Mouse (Mus musculus) bone marrow, adult 2 months (tissue): ENCODE measurements around the gene Gm10642. TPM values are rescaled to one million over a fixed set of nuclear protein-coding genes. Genes with fewer than 3 reads are reported as not detected.

Source experiments
- H3K27ac ChIP-seq: fragments of 200-500 bp; 2 replicates; pipeline ENCODE4 v1.5.1; 2012; ENCODE audit warnings: low read depth, mild to moderate bottlenecking, control low read depth, inconsistent platforms, low read length; ENCODE audit not compliant: control insufficient read depth, poor library complexity, insufficient read depth
- H3K4me1 ChIP-seq: fragments of 200-500 bp; 2 replicates; pipeline ENCODE4 v1.6.1; 2011; ENCODE audit warnings: low read length; ENCODE audit not compliant: control insufficient read depth, insufficient read depth
- H3K4me3 ChIP-seq: fragments of 200-500 bp; replicated peaks from 2 replicates; pipeline ENCODE3; 2011; ENCODE audit warnings: mild to moderate bottlenecking, low read depth, low read length, control low read depth; ENCODE audit not compliant: control insufficient read depth
- CTCF ChIP-seq: fragments of 200-500 bp; IDR thresholded peaks from 2 replicates; pipeline ENCODE4 v1.5.1; 2011; ENCODE audit warnings: low read length, control low read depth; ENCODE audit not compliant: control insufficient read depth, insufficient read depth
- POLR2A ChIP-seq: fragments of 200-500 bp; IDR thresholded peaks from 2 replicates; pipeline ENCODE4 v1.6.1; 2011; ENCODE audit warnings: low read depth, mild to moderate bottlenecking, control low read depth, low read length, borderline replicate concordance; ENCODE audit not compliant: control insufficient read depth
- WGBS: fragments of 180-500 bp; shearing (Covaris S2); methylation state at CpG from one replicate; pipeline ENCODE4 v1.1.7; 2018; 5-methylcytosine and 5-hydroxymethylcytosine counted together
- polyA plus RNA-seq: library from polyadenylated mRNA; stranded (reverse); fragments of >200 nt; gene quantifications from 2 replicates; pipeline ENCODE4 v1.2.4, GENCODE M21; 2011; ENCODE audit warnings: low replicate concordance; ENCODE audit not compliant: missing spikeins, insufficient read depth, insufficient read length

Gene Gm10642
- polyA plus RNA-seq, 1 experiment, result 2.8 TPM

DNA sequence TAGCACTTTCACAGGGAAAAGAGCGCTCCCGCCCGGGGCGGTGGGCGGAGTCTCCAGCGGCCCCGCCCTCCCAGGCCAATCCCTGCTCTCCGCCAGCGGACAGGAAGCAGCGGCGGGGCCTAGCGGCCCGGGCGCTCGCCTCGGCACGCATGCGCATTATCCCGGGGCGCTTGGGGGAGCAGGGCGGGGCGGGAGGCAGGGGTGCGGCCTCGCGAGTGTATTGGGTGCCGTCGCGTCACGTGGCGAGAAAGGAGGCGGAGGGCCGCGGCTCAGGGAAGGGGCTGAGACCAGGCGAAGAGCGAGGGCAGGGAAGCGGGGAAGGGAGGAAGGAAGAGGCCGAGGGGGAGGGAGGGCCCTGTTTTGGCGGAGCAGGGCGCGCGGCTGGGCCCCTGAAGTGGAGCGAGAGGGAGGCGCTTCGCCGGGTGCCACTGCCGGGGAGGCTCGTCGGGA is 22.7 kb downstream of the Gm10642 start, which contains the start of gene Adam10:
Adam10 (plus strand) TSS at position 316 of the 450 bp plus-strand sequence.
- TF ChIP-seq CTCF (no peak), POLR2A (peak; percentile 99)
- Histone ChIP-seq H3K4me3 (peak within 1 kb of the TSS; percentile 97), H3K4me1 (peaks cover 1% of the 10 kb centered on the region; the same call in 1 of the 2 replicates), H3K27ac (peak within 1 kb of the TSS; percentile 99)
- under 1% methylated on average over 47 of the region's 48 CpGs for WGBS

GRCm38 (mm10) chr9:70679132-70680091 is 23.4 kb downstream of the Gm10642 start:
- Histone ChIP-seq H3K27ac (peak overlapping the region; percentile 99), H3K4me1 (peaks cover 1% of the 10 kb centered on the region; the same call in 1 of the 2 replicates), H3K4me3 (peak overlapping the region; percentile 97)
- under 1% methylated on average over 100 of the region's 103 CpGs for WGBS
- TF ChIP-seq POLR2A (no peak; the same call in 1 of the 2 replicates), CTCF (no peak)

- peaks cover 1% of the 10 kb centered on the region; the same call in 1 of the 2 replicates for H3K4me1 ChIP-seq
- WGBS, result 30% methylated on average over 1 of the region's 1 CpGs
- TF ChIP-seq POLR2A (no peak), CTCF (no peak)
- no peak overlapping the region for H3K27ac ChIP-seq
- no peak overlapping the region for H3K4me3 ChIP-seq
These were observed 26.2 kb downstream of the Gm10642 start for GRCm38 (mm10) chr9:70682202-70682601.

DNA sequence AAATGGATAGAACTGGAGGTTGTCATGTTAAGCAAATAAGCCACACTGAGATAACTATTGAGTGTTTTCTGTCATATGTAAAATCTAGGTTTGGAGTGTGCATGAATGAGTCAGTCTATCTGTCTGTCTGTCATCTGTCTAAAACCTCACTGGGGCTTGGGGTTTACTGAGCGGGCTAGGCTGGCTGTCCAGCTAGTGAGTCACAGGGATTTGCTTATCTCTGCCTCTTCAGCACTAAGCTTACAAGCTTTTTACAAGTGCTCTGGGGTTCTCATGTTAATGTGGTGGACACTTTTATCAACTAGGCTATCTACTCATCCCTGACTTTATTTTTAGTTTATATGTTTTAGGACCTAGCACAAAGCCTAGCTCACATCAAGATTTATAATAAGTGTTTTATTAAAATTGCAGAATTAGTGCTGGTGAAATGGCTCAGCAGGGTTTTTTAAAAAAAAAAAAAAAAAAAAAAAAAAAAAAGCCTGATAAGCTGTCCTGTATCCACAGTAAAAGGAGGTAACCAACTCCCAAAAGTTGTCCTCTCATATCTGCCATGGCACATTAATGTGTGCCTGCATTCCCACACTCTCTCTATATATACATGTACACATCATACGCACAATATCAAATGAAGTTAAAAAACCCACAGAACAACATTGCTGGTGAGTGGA is 32.4 kb downstream of the Gm10642 start:
- TF ChIP-seq CTCF (no peak), POLR2A (no peak)
- peaks cover 2% of the 10 kb centered on the region; the same call in 1 of the 2 replicates for H3K4me1 ChIP-seq
- H3K27ac ChIP-seq, result no peak overlapping the region
- H3K4me3 ChIP-seq, result no peak overlapping the region
- 75% methylated on average over 2 of the region's 2 CpGs for WGBS

DNA sequence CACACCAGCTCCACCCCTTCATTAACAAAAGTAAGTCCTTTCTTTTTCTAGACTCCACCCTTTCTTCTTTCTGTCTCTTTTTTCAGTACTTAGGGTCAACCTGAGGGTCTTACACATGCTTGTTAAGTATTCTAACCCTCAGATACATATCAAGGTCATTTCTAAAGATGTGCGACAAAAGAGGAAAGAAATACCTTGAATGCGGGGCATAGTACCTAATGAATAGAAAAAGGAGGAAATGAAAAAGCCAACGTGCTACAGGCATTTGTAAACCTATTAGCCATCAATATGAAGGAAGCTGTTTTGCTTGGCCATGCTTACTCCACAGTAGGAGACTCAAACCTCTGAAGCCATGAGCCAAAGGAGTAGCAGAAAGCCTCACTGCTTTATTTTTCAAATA is 33.9 kb downstream of the Gm10642 start:
- no peak overlapping the region for H3K4me3 ChIP-seq
- peaks cover 2% of the 10 kb centered on the region; the same call in 1 of the 2 replicates for H3K4me1 ChIP-seq
- H3K27ac ChIP-seq, result no peak overlapping the region
- TF ChIP-seq POLR2A, result no peak
- TF ChIP-seq CTCF, result no peak
- WGBS, result 37% methylated on average over 3 of the region's 3 CpGs

GRCm38 (mm10) chr9:70690579-70690978 is 34.5 kb downstream of the Gm10642 start:
- Histone ChIP-seq H3K27ac (no peak overlapping the region), H3K4me3 (no peak overlapping the region), H3K4me1 (peaks cover 2% of the 10 kb centered on the region; the same call in 1 of the 2 replicates)
- TF ChIP-seq POLR2A, result no peak
- TF ChIP-seq CTCF, result no peak

DNA sequence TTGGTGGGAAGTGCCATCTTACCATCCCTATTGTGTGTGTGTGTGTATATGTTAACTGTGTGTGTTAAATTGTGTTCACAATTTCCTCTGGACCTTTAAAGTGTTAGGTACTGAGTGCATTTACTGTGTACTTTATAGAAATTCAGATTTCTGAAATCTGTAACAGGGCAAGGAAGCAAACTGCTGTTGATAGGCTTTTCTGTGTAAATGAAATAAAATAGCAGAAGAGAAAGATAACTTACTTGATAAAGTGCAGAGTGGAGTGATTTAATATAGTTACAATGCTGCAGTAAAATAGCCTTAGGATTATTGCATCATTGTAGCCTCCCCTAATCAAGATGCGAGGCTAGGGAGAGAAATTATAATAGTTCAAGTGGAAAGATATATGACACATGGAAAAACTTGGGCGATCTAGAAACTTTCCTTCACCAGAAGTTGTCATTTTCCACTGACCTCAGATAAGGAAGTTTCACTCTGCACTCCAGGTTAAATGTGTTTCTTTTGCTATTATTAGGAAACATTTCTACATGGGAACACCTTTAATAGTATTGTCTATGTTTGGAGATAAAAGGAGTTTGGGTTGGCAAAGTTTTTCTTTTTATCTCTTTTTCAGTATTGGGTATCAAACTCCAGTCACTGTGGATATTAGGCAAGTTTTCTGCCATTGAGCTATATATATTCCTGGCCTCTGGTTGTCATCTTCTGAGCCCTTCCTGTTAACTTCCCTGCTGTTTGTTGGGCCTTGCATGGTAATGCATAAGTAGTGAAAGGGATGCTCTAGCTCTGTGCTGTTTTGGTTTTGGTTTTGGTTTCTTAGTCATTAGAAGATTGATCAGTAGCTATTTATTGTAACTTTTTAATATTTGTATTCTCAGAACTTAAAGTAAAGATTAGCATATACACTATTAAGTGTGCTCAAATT is 36.0 kb downstream of the Gm10642 start:
- no peak overlapping the region for H3K27ac ChIP-seq
- peaks cover 2% of the 10 kb centered on the region; the same call in 1 of the 2 replicates for H3K4me1 ChIP-seq
- H3K4me3 ChIP-seq, result no peak overlapping the region
- TF ChIP-seq POLR2A (no peak), CTCF (no peak)
- WGBS, result 31% methylated on average over 2 of the region's 2 CpGs
